Mouse (Mus musculus) brown adipose tissue, adult 24 weeks (tissue): ENCODE data around the gene Kmt2e. TPM values are rescaled to one million over a fixed set of nuclear protein-coding genes. Genes with fewer than 3 reads are reported as not detected.
A peak's percentile ranks its signal among the peaks of the same experiment; 100 is the strongest.

Source experiments
- H3K27ac ChIP-seq: fragments of 200-500 bp; replicated peaks from 2 replicates; pipeline ENCODE4 v1.5.1; 2012; ENCODE audit warnings: low read depth, mild to moderate bottlenecking, low read length
- H3K4me1 ChIP-seq: fragments of 200-500 bp; 2 replicates; pipeline ENCODE4 v1.6.1; 2012; ENCODE audit warnings: low read length, mixed read lengths; ENCODE audit not compliant: control insufficient read depth, insufficient read depth, insufficient read length
- H3K4me3 ChIP-seq: fragments of 200-500 bp; 2 replicates; pipeline ENCODE4 v1.5.1; 2012; ENCODE audit warnings: low read depth, mild to moderate bottlenecking, low read length, moderate library complexity; ENCODE audit not compliant: insufficient read depth
- polyA plus RNA-seq: library from polyadenylated mRNA; stranded (reverse); fragments of >200 nt; gene quantifications from 2 replicates; pipeline ENCODE4 v1.2.4, GENCODE M21; 2012; ENCODE audit not compliant: missing spikeins, insufficient read depth, insufficient read length

The Kmt2e gene
- polyA plus RNA-seq, 1 experiment = 35.5 TPM

DNA sequence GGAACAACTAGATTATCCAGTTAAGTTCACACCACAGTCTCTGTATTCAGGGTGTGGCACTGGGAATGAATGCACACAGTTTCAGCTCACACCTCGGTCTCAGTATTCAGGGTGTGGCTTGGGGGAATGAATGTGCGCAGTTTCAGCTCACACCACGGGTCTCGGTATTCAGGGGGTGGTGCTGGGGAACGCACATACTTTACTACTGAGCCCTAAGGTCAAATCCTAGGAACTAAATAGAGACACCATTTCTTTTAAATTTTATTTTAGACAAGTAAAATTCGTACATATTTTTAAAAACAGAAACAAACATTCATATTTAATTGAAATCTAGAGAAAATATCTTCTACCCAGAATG, 18.0 kb upstream of the Kmt2e start:
- Histone ChIP-seq H3K4me3 (0 out of 2 replicates have a peak overlapping the region, but pooled peaks have one; percentile 19), H3K27ac (0 out of 2 replicates have a peak overlapping the region, but pooled peaks have one; percentile 28), H3K4me1 (peaks cover 33% of the 10 kb centered on the region)

DNA sequence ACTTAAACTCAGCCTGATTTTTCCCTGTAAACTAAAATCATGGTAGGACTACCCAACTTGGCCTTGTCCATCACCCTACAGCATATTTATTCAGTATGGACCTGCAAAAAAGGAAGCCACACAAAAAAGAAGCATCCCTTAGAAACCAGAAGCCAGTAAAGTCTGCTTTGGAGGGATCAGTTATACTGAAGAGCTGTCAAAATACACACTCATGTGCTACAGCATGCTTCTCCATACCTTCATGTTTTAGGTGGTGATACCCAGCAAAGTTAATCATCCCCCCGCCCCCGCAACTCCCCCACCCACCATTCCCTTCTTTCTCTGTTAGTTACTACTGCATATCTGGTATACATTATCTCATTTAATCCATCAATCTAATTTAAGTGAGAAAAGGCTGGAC, 16.5 kb upstream of the Kmt2e start:
- peak overlapping the region; percentile 82 for H3K4me3 ChIP-seq
- peaks cover 20% of the 10 kb centered on the region for H3K4me1 ChIP-seq
- peak overlapping the region; percentile 97 for H3K27ac ChIP-seq

DNA sequence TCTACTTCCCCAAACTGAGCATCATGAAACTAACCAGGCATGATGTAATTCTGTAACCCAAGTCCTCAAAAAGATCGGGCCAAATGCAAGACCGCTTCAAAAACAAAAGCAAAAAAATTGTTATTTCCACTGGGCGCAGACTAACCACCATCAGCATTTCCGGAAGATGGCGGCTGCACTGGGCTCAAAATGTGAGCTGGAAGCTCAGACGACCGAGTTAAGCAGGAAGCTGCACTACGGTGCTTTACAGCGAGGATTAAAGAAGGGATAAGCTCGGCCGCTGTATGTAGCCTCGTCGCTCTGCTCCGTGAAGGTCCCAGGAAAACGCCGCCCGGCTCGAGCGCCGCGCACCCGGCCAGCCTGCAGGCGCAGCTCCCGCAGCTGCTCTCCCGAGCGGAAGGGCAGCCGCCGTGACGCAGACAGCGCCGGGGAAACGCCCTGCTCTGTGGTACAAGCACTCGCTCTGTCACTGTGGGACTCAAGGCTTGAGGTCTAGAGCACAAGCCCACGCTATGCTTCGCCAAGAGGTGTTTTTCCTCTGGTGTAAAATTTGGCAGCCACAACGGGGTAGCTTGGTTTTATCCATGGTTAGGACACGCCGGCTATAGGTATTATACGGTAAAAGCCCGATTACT, 16.0 kb upstream of the Kmt2e start:
- H3K4me1 ChIP-seq = peaks cover 20% of the 10 kb centered on the region
- peak overlapping the region; percentile 97 for H3K27ac ChIP-seq
- H3K4me3 ChIP-seq = peak overlapping the region; percentile 82

DNA sequence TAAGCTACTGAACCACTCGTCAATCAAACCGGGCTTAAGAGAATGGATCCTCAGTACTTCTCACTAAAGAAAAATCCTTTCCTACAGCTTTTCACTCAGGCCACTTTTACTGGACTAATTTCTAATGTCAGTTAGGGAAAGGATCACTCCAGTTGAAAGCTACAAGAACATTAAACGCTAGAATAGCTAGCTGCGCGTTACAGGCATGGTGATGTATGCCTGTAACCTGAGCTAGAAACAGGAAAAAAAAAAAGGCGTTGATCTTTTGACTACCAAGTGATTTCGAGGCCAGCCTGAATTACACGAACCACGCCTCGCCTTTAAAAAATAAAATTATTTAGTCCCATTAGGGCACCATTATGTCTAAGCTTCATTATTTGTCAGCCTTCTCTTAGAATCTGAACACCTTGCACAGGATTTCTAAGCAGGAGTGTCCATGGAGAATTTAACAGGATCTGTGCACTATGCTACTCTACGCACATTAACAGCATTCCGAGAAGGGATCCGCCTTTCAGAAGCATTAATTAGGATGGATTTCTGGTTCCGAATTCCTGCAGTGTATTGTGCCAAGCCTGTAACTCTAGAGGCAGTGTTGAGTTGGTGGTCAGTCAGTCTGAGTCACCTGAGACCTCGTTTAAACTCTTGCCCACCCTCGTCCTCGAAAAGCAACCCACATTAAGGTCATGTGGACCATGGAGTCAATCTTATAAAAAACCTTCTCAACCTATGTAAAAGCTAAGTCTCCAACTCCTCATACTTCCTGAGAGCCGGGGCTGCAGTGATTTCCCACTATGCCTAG, 15.2 kb upstream of the Kmt2e start:
- Histone ChIP-seq H3K27ac (peak overlapping the region; percentile 97), H3K4me3 (peak overlapping the region; percentile 82), H3K4me1 (peaks cover 13% of the 10 kb centered on the region)

DNA sequence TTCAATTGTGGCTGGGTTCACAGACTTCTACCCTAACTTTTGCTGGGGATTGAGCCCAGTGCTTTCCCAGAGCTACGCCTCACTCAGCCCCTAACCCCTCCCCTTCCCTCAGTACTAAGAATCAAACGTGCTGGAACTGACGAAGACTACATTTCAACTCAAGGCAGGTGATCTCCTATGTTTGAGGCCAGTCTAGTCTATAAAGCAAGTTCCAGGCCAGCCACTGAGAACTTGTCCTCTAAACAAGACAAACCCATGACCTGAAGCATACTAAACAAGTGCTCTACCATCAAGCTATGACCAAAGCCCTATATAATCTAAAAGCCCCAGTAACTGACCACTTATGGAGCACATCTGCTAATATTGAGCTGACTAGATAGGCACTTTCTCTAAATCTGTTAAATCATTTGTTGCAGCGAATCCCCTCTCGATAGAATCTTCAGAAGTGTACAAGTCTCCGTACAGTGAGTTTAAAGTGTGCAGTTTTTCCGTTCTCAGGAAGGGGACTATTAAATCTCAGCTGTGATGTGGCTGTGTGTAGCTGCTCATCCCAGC, 14.5 kb upstream of the Kmt2e start:
- H3K27ac ChIP-seq = peak overlapping the region; percentile 97
- H3K4me1 ChIP-seq = peaks cover 10% of the 10 kb centered on the region
- no peak overlapping the region; the same call in 1 of the 2 replicates for H3K4me3 ChIP-seq

DNA sequence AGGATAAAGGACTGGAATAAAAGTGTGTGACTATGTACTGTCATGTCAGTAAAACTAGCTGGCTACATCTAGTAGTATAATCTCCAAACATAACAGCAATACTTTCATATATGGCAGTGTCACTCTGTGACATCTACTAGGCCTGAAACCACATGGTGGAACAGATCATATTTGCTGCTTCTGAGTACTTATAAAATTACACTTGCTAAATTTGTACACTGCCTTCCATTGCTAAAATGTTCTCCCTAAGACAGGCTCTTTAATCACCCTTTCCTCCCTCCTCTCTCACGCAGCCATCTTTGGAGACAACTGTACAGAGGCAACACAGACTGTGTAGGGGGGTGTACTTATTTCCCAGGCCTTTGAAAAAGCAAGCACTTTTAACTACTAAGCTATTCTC, 13.8 kb upstream of the Kmt2e start:
- H3K27ac ChIP-seq = no peak overlapping the region
- H3K4me1 ChIP-seq = peaks cover 9% of the 10 kb centered on the region
- no peak overlapping the region for H3K4me3 ChIP-seq

DNA sequence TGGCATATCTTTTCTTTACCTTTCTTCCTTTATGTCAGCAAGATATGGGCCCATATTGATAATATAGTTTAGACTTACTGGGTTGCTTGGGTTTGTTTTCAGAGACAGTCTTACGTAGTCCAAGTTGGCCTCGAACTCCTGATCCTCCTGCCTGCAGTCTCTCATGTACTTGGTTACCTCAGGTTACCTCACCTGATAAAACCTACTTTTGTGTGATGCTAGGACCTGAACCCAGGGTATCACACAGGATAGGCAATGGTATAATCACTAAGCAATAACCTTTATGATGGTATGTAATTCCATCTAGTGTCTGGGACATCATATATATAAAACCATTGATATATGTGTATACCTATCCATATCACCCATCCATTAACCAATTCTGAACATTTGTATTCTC, 12.8 kb upstream of the Kmt2e start:
- H3K4me1 ChIP-seq = peaks cover 9% of the 10 kb centered on the region
- no peak overlapping the region for H3K27ac ChIP-seq
- H3K4me3 ChIP-seq = no peak overlapping the region

DNA sequence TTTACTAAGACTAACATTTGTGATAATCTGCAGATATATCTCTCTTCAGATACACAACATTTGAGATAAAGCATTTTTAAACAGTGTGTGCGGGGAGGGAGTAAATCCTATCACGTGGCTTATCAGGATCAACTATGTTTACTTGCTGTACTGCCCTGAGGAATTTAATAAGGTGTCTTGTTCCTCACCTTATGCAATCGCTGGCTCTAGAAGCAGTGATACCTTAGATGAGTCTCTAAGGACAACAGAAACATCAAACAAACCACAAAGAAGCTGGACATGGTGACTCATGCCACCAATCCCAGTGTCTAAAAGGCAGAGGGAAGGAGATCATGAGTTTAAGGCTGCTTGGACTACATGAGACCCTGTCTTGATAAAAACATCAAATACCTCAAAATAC, 11.2 kb upstream of the Kmt2e start:
- no peak overlapping the region for H3K27ac ChIP-seq
- no peak overlapping the region for H3K4me3 ChIP-seq
- peaks cover 15% of the 10 kb centered on the region for H3K4me1 ChIP-seq

DNA sequence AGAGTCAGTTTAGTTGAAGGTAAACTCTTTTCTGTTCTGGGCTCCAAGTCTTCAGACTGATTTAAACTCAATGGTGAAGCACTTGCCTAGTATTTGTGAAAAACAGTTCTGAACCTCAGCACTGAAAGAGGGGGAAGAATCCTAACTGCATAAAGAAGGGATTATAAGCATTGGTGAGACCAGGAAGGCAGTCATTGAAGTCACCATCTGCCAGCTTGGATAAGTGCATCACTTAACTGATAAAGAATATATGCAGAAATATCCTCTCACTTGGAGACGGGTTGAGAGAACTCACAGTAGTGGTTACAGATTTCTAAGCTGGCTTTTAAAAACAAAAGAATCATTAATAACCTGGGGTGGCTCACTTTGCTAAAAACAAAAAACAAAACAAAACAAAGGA, 6.7 kb upstream of the Kmt2e start:
- Histone ChIP-seq H3K4me3 (no peak overlapping the region), H3K27ac (no peak overlapping the region), H3K4me1 (peaks cover 13% of the 10 kb centered on the region)

DNA sequence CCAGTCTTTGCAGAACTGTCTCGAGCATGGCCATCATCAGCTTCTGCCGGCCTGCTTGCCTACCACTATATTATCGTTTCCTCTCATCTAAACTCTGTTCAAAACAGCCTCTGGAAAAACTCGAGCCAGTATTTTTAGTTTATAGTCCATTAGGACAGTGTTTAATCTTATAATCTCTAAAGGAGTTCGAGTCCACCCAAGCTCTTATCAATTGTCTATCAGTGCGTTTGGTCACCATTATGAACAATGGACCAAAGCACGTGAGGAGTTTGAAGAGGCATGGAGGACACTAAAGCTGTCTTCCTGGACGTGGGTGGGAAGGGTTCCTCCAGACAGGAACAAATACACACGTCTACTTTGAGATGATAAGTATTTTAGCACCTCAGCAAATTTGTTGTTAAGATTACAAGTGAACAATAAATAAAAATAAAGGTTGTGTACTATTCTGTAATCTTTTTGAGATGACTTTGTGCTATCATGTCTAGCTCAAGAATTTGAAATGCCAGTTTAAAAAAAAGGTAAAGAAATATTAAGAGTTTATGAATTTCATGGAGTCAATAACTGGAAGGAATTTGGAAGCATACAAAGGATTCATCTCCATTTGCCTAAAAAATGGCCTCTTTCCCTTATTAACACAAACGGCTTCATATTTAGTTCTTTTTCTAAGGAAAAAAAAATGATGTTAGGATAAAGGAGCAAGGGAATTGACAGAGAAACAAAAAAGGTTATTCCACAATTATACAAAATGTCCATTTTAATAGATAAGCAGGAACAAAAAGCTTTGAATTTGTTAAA, 3.0 kb upstream of the Kmt2e start:
- Histone ChIP-seq H3K4me3 (peak overlapping the region; percentile 44), H3K4me1 (peaks cover 10% of the 10 kb centered on the region), H3K27ac (peak overlapping the region; percentile 45)

DNA sequence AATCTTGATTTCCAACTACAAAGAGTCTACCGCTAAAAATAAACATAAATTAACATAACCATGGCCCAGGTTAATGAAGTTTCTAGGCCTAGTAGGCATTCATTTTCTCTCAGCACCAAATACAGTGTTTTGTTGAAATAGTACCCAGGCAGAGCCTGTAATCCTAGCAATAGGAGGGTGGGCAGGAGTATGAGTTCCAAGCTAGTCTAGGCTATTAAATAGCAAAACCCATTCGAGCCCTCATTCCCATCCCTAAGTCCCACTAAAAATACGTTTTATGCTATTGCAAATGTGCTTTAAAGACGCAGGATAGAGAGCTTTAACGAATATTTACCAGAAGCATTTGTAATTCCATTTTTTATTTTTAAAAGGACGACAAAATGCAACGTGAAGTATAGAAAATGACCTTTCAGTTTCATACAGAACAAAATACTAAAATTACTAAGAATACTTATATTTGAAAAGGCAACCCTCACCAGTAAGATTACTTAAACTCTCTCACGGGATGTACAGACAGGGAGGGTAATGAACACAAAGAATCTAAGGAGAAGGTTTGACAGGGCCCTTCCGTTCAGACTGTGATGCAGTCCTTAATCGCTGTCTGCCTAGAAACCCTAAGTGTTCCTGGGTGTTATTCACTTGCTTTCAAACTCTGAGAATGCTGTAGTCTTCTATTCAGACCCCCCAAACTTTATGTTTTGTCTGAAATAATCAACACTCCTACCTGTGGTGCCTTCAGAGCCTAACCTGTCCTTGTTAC, 2.1 kb upstream of the Kmt2e start:
- peak overlapping the region; percentile 65 for H3K4me3 ChIP-seq
- H3K27ac ChIP-seq = peak overlapping the region; percentile 92
- H3K4me1 ChIP-seq = peaks cover 5% of the 10 kb centered on the region

DNA sequence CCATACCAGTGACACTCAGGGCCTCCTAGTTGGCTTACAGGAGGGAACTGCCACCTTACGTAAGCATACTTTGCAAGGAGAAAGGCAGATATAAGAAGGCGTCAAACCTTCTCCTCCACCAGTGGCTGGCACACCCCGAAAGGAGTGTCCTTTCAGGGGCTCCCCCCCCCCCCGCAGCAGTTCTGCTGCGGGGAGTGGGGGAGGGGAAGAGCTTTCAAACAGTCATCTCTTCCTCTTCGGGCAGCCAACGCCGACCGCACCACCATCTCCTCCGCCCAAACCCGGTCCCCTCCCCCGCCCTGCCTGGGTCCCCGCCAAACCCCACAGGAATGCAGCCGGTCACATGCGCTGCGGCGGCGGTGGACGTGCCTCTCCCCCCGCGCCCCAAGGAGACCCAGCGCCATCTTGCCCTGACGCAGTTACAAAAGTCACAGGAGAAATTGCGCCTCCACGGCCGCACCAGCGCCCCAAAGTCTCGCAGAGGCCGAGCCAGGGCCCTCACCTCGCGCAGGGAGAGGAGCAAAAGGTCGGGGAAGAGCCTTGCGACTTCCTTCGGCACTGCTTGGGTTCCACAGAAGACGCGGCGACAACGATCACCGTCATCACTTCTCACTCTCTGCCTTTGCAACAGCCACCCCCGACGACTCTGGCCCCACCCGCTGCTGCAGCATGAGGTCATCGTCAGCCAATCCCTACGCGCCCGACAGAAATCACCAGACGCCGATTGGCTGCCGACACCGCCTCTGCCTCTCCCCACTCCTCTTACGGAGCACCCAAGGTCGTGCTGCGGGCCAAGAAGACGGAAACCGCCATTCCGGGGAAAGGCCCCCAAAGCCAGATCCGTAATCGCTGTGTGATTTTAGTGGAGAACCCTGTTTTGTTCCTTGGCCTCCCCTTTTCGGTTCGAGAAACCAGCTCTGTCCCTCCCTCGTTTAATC, 1.3 kb upstream of the Kmt2e start:
- Histone ChIP-seq H3K27ac (peak overlapping the region; percentile 100), H3K4me3 (peak overlapping the region; percentile 82)

DNA sequence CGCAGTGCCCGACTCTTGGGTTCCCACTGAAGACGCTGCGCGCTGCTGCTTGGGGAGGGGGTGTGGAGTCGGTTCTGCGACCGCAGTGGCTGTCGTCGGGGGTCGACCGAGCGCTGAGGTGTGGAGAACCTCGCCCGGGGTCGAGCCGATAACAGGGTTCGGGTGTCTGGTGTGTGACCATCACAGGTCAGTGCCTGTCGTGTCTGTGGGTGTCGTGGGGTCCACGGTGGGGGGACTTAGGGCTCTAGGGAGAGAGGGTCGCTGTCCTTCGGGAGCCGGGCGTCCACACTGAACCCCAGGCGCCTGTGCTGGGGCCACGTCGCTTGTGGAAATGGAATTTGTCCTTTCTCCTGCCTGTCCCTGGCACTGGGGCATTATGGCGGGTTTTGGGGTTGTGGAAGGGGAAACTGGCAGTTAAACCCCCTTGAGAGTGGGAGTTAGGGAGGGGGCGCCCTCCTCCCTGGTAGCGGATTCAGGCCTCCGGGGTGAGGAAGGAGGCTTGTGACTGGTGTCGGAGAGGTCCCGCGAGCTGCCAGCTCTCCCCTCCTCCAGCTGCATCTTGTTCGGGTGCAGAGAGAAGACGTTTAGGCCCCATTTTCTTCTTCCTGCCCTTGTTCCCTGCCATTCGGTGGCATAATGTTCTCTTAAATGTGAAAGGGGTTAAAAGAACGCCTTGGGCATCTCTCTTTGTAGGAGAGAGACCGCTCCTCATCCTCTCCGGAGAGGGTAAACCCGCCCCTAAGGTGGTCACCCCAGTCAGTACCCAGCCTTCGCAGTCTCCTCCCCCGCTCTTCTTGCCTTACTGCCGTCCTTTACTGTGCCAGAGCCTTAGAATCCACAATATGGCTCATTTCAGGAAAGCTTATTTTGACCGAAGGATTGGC, 599 bp downstream of the Kmt2e start:
- Histone ChIP-seq H3K4me1 (peaks cover 10% of the 10 kb centered on the region), H3K4me3 (peak overlapping the region; percentile 82), H3K27ac (peak overlapping the region; percentile 99)

More for the DNA sequence above, 1.3 kb upstream of the Kmt2e start:
- peaks cover 3% of the 10 kb centered on the region; the same call in 1 of the 2 replicates for H3K4me1 ChIP-seq
